Mouse (Mus musculus) kidney, postnatal 0 days (tissue): ENCODE measurements around the gene Traf5. TPM values are rescaled to one million over a fixed set of nuclear protein-coding genes. Genes with fewer than 3 reads are reported as not detected.

Experiments
- ATAC-seq: fragments of 200-750 bp; cut with Nextera tagmentation; replicated peaks from 2 replicates; pipeline ENCODE4 v1.8.0; 2017; ENCODE audit warnings: low read depth, moderate number of reproducible peaks, moderate TSS enrichment, moderate library complexity; ENCODE audit not compliant: low FRiP score
- DNase-seq: peaks from one replicate; pipeline ENCODE4 v3.0.0-alpha.2; 2016; ENCODE audit warnings: low spot score
- H3K27ac ChIP-seq: fragments of 300-500 bp; sonication (generic); 2 replicates; pipeline ENCODE4 v1.5.1; 2014; ENCODE audit warnings: mild to moderate bottlenecking
- H3K27me3 ChIP-seq: fragments of 300-500 bp; sonication (generic); 2 replicates; pipeline ENCODE4 v1.6.1; 2014; ENCODE audit warnings: low read length, mixed read lengths; ENCODE audit not compliant: insufficient read depth
- H3K36me3 ChIP-seq: fragments of 300-500 bp; sonication (generic); 2 replicates; pipeline ENCODE4 v1.6.1; 2014; ENCODE audit warnings: low read length, mixed read lengths; ENCODE audit not compliant: insufficient read depth
- H3K4me1 ChIP-seq: fragments of 300-500 bp; sonication (generic); replicated peaks from 2 replicates; pipeline ENCODE4 v1.6.1; 2014; ENCODE audit warnings: antibody characterized with exemption, low read length, mixed read lengths; ENCODE audit not compliant: insufficient read depth
- H3K4me2 ChIP-seq: fragments of 300-500 bp; sonication (generic); 2 replicates; pipeline ENCODE4 v1.6.1; 2014; ENCODE audit warnings: mild to moderate bottlenecking, low read length, moderate library complexity, mixed read lengths
- H3K4me3 ChIP-seq: fragments of 300-500 bp; sonication (generic); replicated peaks from 2 replicates; pipeline ENCODE4 v1.5.1; 2014; ENCODE audit warnings: low read depth, low read length
- H3K9ac ChIP-seq: fragments of 300-500 bp; sonication (generic); 2 replicates; pipeline ENCODE4 v1.6.1; 2014; ENCODE audit warnings: low read depth, low read length
- H3K9me3 ChIP-seq: fragments of 300-500 bp; sonication (generic); replicated peaks from 2 replicates; pipeline ENCODE4 v1.6.1; 2016; ENCODE audit warnings: low read length, inconsistent platforms, mixed read lengths
- CTCF ChIP-seq: IDR thresholded peaks from 2 replicates; pipeline ENCODE4 v1.5.1; 2016; ENCODE audit warnings: antibody characterized with exemption, low read depth, mild to moderate bottlenecking, moderate library complexity
- WGBS: fragments of 180-500 bp; shearing (Covaris S2); extraction: QIAGEN DNeasy Blood & Tissue Kit; methylation state at CpG from one replicate; pipeline ENCODE4 v1.1.7; 2014; 5-methylcytosine and 5-hydroxymethylcytosine counted together
- polyA plus RNA-seq: library from polyadenylated mRNA; unstranded; fragments of >200 nt; fragmentation: Nextera tagmentation; extraction: Ambion mirVana; gene quantifications from 2 replicates; pipeline ENCODE4 v1.2.1, GENCODE M21; 2015

The Traf5 gene
- polyA plus RNA-seq, 1 experiment from 2014 or later: 19.6 TPM

- no peaks in the 10 kb centered on the region for H3K27me3 ChIP-seq
- peaks cover 22% of the 10 kb centered on the region for H3K36me3 ChIP-seq
- no peak for TF ChIP-seq CTCF
- ATAC-seq: no peak
- DNase-seq: no peak
- H3K4me1 ChIP-seq: no peaks in the 10 kb centered on the region
- H3K9ac ChIP-seq: no peak overlapping the region
- no peak overlapping the region for H3K27ac ChIP-seq
- H3K4me3 ChIP-seq: no peak overlapping the region
- no peaks in the 10 kb centered on the region for H3K9me3 ChIP-seq
- WGBS: 90% methylated on average over 4 of the region's 4 CpGs
- no peak overlapping the region for H3K4me2 ChIP-seq
Observed at GRCm38 (mm10) chr1:192105902-192106389, 13.6 kb upstream of the Traf5 start.

- WGBS: 96% methylated on average over 9 of the region's 9 CpGs
- Histone ChIP-seq H3K27me3 (no peaks in the 10 kb centered on the region), H3K9me3 (no peaks in the 10 kb centered on the region), H3K4me2 (no peak overlapping the region), H3K4me1 (no peaks in the 10 kb centered on the region), H3K9ac (no peak overlapping the region), H3K36me3 (peaks cover 17% of the 10 kb centered on the region; the same call in 1 of the 2 replicates), H3K27ac (no peak overlapping the region), H3K4me3 (no peak overlapping the region)
- DNase-seq (no peak), ATAC-seq (0 out of 2 replicates have a peak, but pooled peaks have one; percentile 40)
- TF ChIP-seq CTCF: no peak
Observed at GRCm38 (mm10) chr1:192104021-192104420, 11.7 kb upstream of the Traf5 start.

- Histone ChIP-seq H3K27me3 (no peaks in the 10 kb centered on the region), H3K4me1 (no peaks in the 10 kb centered on the region), H3K27ac (no peak overlapping the region), H3K4me3 (no peak overlapping the region), H3K9ac (no peak overlapping the region), H3K4me2 (no peak overlapping the region), H3K36me3 (peaks cover 17% of the 10 kb centered on the region; the same call in 1 of the 2 replicates), H3K9me3 (no peaks in the 10 kb centered on the region)
- DNase-seq (no peak), ATAC-seq (no peak)
- no peak for TF ChIP-seq CTCF
- WGBS: 60% methylated on average over 6 of the region's 6 CpGs
Observed at GRCm38 (mm10) chr1:192103176-192103575, 10.8 kb upstream of the Traf5 start.

GRCm38 (mm10) chr1:192101359-192101758 lies 9.0 kb upstream of the Traf5 start:
- Histone ChIP-seq H3K4me2 (no peak overlapping the region), H3K4me1 (no peaks in the 10 kb centered on the region), H3K27me3 (no peaks in the 10 kb centered on the region), H3K9me3 (no peaks in the 10 kb centered on the region), H3K27ac (no peak overlapping the region), H3K4me3 (no peak overlapping the region), H3K9ac (no peak overlapping the region), H3K36me3 (peaks cover 20% of the 10 kb centered on the region; the same call in 1 of the 2 replicates)
- no peak for ATAC-seq
- DNase-seq: no peak
- no peak for TF ChIP-seq CTCF
- 82% methylated on average over 8 of the region's 8 CpGs for WGBS

- ATAC-seq (no peak), DNase-seq (no peak)
- Histone ChIP-seq H3K36me3 (peaks cover 20% of the 10 kb centered on the region; the same call in 1 of the 2 replicates), H3K27me3 (no peaks in the 10 kb centered on the region), H3K4me2 (no peak overlapping the region), H3K4me1 (no peaks in the 10 kb centered on the region), H3K27ac (no peak overlapping the region), H3K9ac (no peak overlapping the region), H3K9me3 (no peaks in the 10 kb centered on the region), H3K4me3 (no peak overlapping the region)
- no peak for TF ChIP-seq CTCF
- WGBS: 87% methylated on average over 11 of the region's 11 CpGs
Observed at GRCm38 (mm10) chr1:192100742-192101141, 8.4 kb upstream of the Traf5 start.

GRCm38 (mm10) chr1:192095626-192096025 lies 3.3 kb upstream of the Traf5 start:
- WGBS: 92% methylated on average over 5 of the region's 5 CpGs

More at GRCm38 (mm10) chr1:192095626-192096025, 3.3 kb upstream of the Traf5 start:
- Histone ChIP-seq H3K9ac (no peak overlapping the region), H3K4me2 (no peak overlapping the region), H3K9me3 (no peaks in the 10 kb centered on the region), H3K4me1 (peaks cover 6% of the 10 kb centered on the region; the same call in 1 of the 2 replicates), H3K36me3 (peaks cover 6% of the 10 kb centered on the region; the same call in 1 of the 2 replicates), H3K27ac (no peak overlapping the region), H3K4me3 (no peak overlapping the region), H3K27me3 (no peaks in the 10 kb centered on the region)
- no peak for DNase-seq
- no peak for ATAC-seq
- no peak for TF ChIP-seq CTCF
